8 mouse cellular contexts compared by ENCODE assay signal in the genomic region with DNA sequence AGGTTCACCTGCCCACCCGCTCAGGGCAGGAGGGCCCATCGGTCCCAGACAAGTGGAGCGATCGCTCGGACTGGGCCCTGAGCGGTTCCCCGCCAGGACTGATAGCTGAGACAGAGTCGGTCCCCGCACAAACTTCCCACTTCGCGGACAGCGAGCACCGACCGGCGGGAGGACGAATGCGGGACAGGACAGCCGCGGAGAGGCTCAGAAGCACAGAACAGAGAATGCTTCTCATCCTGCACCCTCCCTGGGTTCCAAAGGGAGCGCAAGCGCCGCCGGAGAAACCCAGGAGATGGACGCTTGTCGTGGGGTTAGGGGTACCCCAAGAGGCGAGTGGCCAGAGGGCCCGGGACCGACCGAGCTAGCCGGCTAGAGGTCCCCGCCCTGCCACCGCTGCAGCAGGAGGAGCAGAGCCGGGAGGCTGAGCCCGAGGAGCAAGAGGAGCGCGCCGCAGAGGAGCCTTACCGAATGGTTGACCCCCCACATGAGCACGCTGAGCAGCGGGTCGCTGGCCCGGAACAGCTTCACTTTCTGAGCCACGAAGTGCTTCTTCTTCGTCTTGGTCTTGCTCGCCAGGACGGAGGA. TPM values are rescaled to one million over a fixed set of nuclear protein-coding genes. Genes with fewer than 3 reads are reported as not detected.
DNase-seq lines count a peak whose midpoint lies in the region; ATAC-seq and TF ChIP-seq lines count a peak whose summit lies in the region.

No protein-coding gene starts in this region.

- peak overlapping the region; percentile 96 for H3K4me2 ChIP-seq in CH12.LX (ENCODE audit: insufficient read depth, low read depth, poor library complexity, severe bottlenecking)
- H3K4me2 ChIP-seq in heart, embryonic 15.5 days, result peak overlapping the region; percentile 94

- TF ChIP-seq RAD21 in CH12.LX (IDR thresholded peaks at IDR 0.05; ENCODE audit: low read depth, low read length), result no peak

- in situ Hi-C loops in CH12.LX (cut with MboI; ENCODE audit: low pct_ligation_motif_present, low pct_unique_long_range_greater_than_20kb, low sequenced_read_pairs), result no loop called here

- dilution Hi-C loops in CH12.LX (cut with MboI; ENCODE audit: extremely low pct_ligation_motif_present, extremely low pct_unique_long_range_greater_than_20kb, low sequenced_read_pairs), result no loop called here

- TF ChIP-seq EP300 in CH12.LX (IDR thresholded peaks at IDR 0.05; ENCODE audit: low read length), result no peak

- peak overlapping the region; percentile 71 for H3K27ac ChIP-seq in CH12.LX (ENCODE audit: insufficient read depth, low read depth)
- peak overlapping the region; percentile 94 for H3K27ac ChIP-seq in heart, embryonic 15.5 days

- ATAC-seq in activated CD4-positive, CD25-positive, alpha-beta regulatory T cell, adult 4 months, result peak; percentile 20
- peak; percentile 62 for ATAC-seq in erythroblast, adult 5-6 weeks (replicated peaks; ENCODE audit: low FRiP score, poor library complexity, severe bottlenecking)
- peak; percentile 50 for ATAC-seq in heart, embryonic 15.5 days (replicated peaks; ENCODE audit: insufficient number of reproducible peaks, insufficient read depth, low FRiP score, low read depth)

- peaks cover 8% of the 10 kb centered on the region for H3K79me2 ChIP-seq in CH12.LX (replicated peaks; ENCODE audit: control insufficient read depth, extremely low read depth, insufficient read depth, poor library complexity, severe bottlenecking)

- WGBS in heart, embryonic 15.5 days, result under 1% methylated on average over 46 of the region's 46 CpGs

- H3K9me3 ChIP-seq in CH12.LX (replicated peaks; ENCODE audit: low read length), result peaks cover 3% of the 10 kb centered on the region
- no peaks in the 10 kb centered on the region for H3K9me3 ChIP-seq in heart, embryonic 15.5 days (replicated peaks)

- H3K36me3 ChIP-seq in CH12.LX (replicated peaks in 1 of 2; ENCODE audit: control insufficient read depth in 1 of 2, insufficient read depth in 1 of 2, low read length in 1 of 2), result peaks cover 0 to 11% of the 10 kb centered on the region in 2 experiments
- H3K36me3 ChIP-seq in heart, embryonic 15.5 days, result no peaks in the 10 kb centered on the region

- peaks cover 0 to 32% of the 10 kb centered on the region in 2 experiments; a peak in 2 of 4 replicates for H3K4me1 ChIP-seq in CH12.LX (ENCODE audit: control insufficient read depth in 1 of 2, insufficient read depth in 2 of 2)
- H3K4me1 ChIP-seq in heart, embryonic 15.5 days (replicated peaks), result peaks cover 17% of the 10 kb centered on the region

- no peak for DNase-seq in CH12.LX (ENCODE audit: extremely low read depth)
- peak; percentile 66 to 79 for DNase-seq in kidney, postnatal 4 days
- peak; percentile 53 for DNase-seq in lung, postnatal 14 days
- peak; percentile 27 for DNase-seq in ovary, postnatal 14 days (ENCODE audit: low spot score)
- DNase-seq in c-Kit-positive CD71-positive TER-119-positive erythroid progenitor cells, embryonic 14.5 days (ENCODE audit: low spot score), result no peak

- H3K9ac ChIP-seq in CH12.LX (ENCODE audit: insufficient read depth, low read depth), result peak overlapping the region; percentile 59
- H3K9ac ChIP-seq in heart, embryonic 15.5 days, result peak overlapping the region; percentile 80

- H3K27me3 ChIP-seq in CH12.LX (replicated peaks), result no peaks in the 10 kb centered on the region
- H3K27me3 ChIP-seq in heart, embryonic 15.5 days, result no peaks in the 10 kb centered on the region

- no peak for TF ChIP-seq POLR2A in CH12.LX (IDR thresholded peaks at IDR 0.05; ENCODE audit: low read depth, low read length)

- H3K4me3 ChIP-seq in CH12.LX (replicated peaks in 1 of 3; ENCODE audit: low read depth in 2 of 3, low read length in 2 of 3, poor library complexity in 1 of 3), result peak overlapping the region; percentile 67 to 92 (median 82)
- H3K4me3 ChIP-seq in heart, embryonic 15.5 days, result peak overlapping the region; percentile 82

- TF ChIP-seq CTCF in CH12.LX (conservative IDR thresholded peaks at IDR 0.05 in 1 of 2, IDR thresholded peaks at IDR 0.05 in 1 of 2; ENCODE audit: low read depth in 2 of 2, low read length in 2 of 2), result no peak

TF ChIP-seq in CH12.LX, 34 proteins besides CTCF, POLR2A, EP300 and RAD21:
- no peak for TF ChIP-seq USF1 (IDR thresholded peaks at IDR 0.05; ENCODE audit: low read depth, low read length)
- TF ChIP-seq CHD1 (IDR thresholded peaks at IDR 0.05; ENCODE audit: low read depth, low read length), result no peak
- TF ChIP-seq KAT2A (IDR thresholded peaks at IDR 0.05; ENCODE audit: insufficient replicate concordance, low read length), result no peak
- no peak for TF ChIP-seq BHLHE40 (IDR thresholded peaks at IDR 0.05; ENCODE audit: low read depth, low read length)
- TF ChIP-seq MYC (IDR thresholded peaks at IDR 0.05; ENCODE audit: low read depth, low read length), result no peak
- TF ChIP-seq SIN3A (IDR thresholded peaks at IDR 0.05; ENCODE audit: low read length), result peak; percentile 13; the same call in 1 of the 2 replicates
- TF ChIP-seq MEF2A (IDR thresholded peaks at IDR 0.05; ENCODE audit: borderline replicate concordance, low read depth, low read length), result no peak
- no peak for TF ChIP-seq RCOR1 (conservative IDR thresholded peaks at IDR 0.05; ENCODE audit: low read depth, low read length)
- no peak for TF ChIP-seq ZC3H11A (IDR thresholded peaks at IDR 0.05; ENCODE audit: low read depth, low read length)
- no peak for TF ChIP-seq TBP (conservative IDR thresholded peaks at IDR 0.05; ENCODE audit: low read depth, low read length)
- 0 out of 2 replicates have a peak, but pooled peaks have one; percentile 53 for TF ChIP-seq UBTF (IDR thresholded peaks at IDR 0.05; ENCODE audit: low read depth, low read length)
- TF ChIP-seq POLR2AphosphoS2 (IDR thresholded peaks at IDR 0.05; ENCODE audit: low read depth, low read length), result no peak
- peak; percentile 5; the same call in 1 of the 2 replicates for TF ChIP-seq MAX (IDR thresholded peaks at IDR 0.05; ENCODE audit: low read length)
- no peak for TF ChIP-seq NRF1 (IDR thresholded peaks at IDR 0.05; ENCODE audit: low read depth, low read length)
- no peak for TF ChIP-seq ZMIZ1 (IDR thresholded peaks at IDR 0.05; ENCODE audit: low read depth, low read length)
- no peak for TF ChIP-seq ETS1 (conservative IDR thresholded peaks at IDR 0.05; ENCODE audit: low read depth, low read length)

RNA-seq across cellular contexts. Expression of a gene that starts 0.4 kb away (rescaled TPM):
- total RNA-seq in CH12.LX (2012; rRNA removed) (6.6 and 6.8 TPM in 2 replicates), CH12.LX (2014; rRNA removed) (17.9 and 20.8 TPM in 2 replicates)
- 52.9 and 84.7 TPM in 2 replicates for polyA plus RNA-seq in CH12.LX (2012; ENCODE audit: insufficient read length, low read depth)
- polyA plus RNA-seq in activated CD4-positive, CD25-positive, alpha-beta regulatory T cell, adult 4 months (2017; shearing (Covaris generic)), result 10 to 100 TPM; 17.7 to 18.7 TPM
- 81.5 and 97.8 TPM in 2 replicates for total RNA-seq in erythroblast, adult 5-6 weeks (2015; ENCODE audit: low replicate concordance)
- total RNA-seq in erythroblast, adult 5-6 weeks (2017; ENCODE audit: low replicate concordance), result 63.0 and 71.8 TPM in 2 replicates
- polyA plus RNA-seq in heart, embryonic 15.5 days (2015; fragmentation: Nextera tagmentation; extraction: Ambion mirVana), result 6.1 and 9.1 TPM in 2 replicates

RNA-seq across cellular contexts. Expression of a gene that starts 0.7 kb away (rescaled TPM):
- total RNA-seq in CH12.LX (2012; rRNA removed) (0.25 and 0.30 TPM in 2 replicates), CH12.LX (2014; rRNA removed) (0.22 and 0.26 TPM in 2 replicates)
- 0.16 and 0.31 TPM in 2 replicates for polyA plus RNA-seq in CH12.LX (2012; ENCODE audit: insufficient read length, low read depth)
- 1 to 10 TPM in 1 of 2 experiments, not detected in 1; 1.6 TPM for polyA plus RNA-seq in activated CD4-positive, CD25-positive, alpha-beta regulatory T cell, adult 4 months (2017; shearing (Covaris generic))
- 1.3 and 4.8 TPM in 2 replicates for total RNA-seq in erythroblast, adult 5-6 weeks (2015; ENCODE audit: low replicate concordance)
- 3.0 and 3.6 TPM in 2 replicates for total RNA-seq in erythroblast, adult 5-6 weeks (2017; ENCODE audit: low replicate concordance)
- 0.16 and 0.30 TPM in 2 replicates for polyA plus RNA-seq in heart, embryonic 15.5 days (2015; fragmentation: Nextera tagmentation; extraction: Ambion mirVana)

Comparison
In these comparisons a context has a peak if more than half of its experiments do, and no peak if none do; other contexts are left out.
1. DNase-seq: peak in kidney, postnatal 4 days (2 of 2), lung, postnatal 14 days (single experiment) and ovary, postnatal 14 days (single experiment); none in CH12.LX (single experiment) and c-Kit-positive CD71-positive TER-119-positive erythroid progenitor cells, embryonic 14.5 days (single experiment).
2. Peak in every context shown above with its lines, with median percentiles within 50 percentile points of each other: ATAC-seq.